Mouse (Mus musculus) lung, postnatal 0 days (tissue): ENCODE data around the gene Ly6g6e. TPM values are rescaled to one million over a fixed set of nuclear protein-coding genes. Genes with fewer than 3 reads are reported as not detected.

ENCODE experiments used
- ATAC-seq: fragments of 200-750 bp; cut with Nextera tagmentation; 2 replicates; pipeline ENCODE4 v1.8.0; 2017; ENCODE audit warnings: moderate library complexity
- DNase-seq: peaks from one replicate; pipeline ENCODE4 v3.0.0-alpha.2; 2016; ENCODE audit warnings: low spot score
- H3K27ac ChIP-seq: fragments of 300-500 bp; sonication (generic); 2 replicates; pipeline ENCODE4 v1.5.1; 2014; ENCODE audit warnings: antibody characterized with exemption, mild to moderate bottlenecking, low read length, mixed read lengths
- H3K27me3 ChIP-seq: fragments of 300-500 bp; sonication (generic); replicated peaks from 2 replicates; pipeline ENCODE4 v1.6.1; 2014; ENCODE audit warnings: low read length, mixed read lengths; ENCODE audit not compliant: insufficient read depth
- H3K36me3 ChIP-seq: fragments of 300-500 bp; sonication (generic); 2 replicates; pipeline ENCODE4 v1.6.1; 2014; ENCODE audit warnings: low read length, mixed read lengths; ENCODE audit not compliant: insufficient read depth
- H3K4me1 ChIP-seq: fragments of 300-500 bp; sonication (generic); 2 replicates; pipeline ENCODE4 v1.6.1; 2014; ENCODE audit warnings: antibody characterized with exemption, low read depth, low read length, mixed read lengths; ENCODE audit not compliant: insufficient read depth
- H3K4me2 ChIP-seq: fragments of 300-500 bp; sonication (generic); replicated peaks from 2 replicates; pipeline ENCODE4 v1.6.1; 2014; ENCODE audit warnings: low read depth, mild to moderate bottlenecking, low read length, moderate library complexity, mixed read lengths
- H3K4me3 ChIP-seq: fragments of 300-500 bp; sonication (generic); 2 replicates; pipeline ENCODE4 v1.5.1; 2014; ENCODE audit warnings: low read depth, low read length
- H3K9ac ChIP-seq: fragments of 300-500 bp; sonication (generic); replicated peaks from 2 replicates; pipeline ENCODE4 v1.6.1; 2014; ENCODE audit warnings: low read depth, mild to moderate bottlenecking
- H3K9me3 ChIP-seq: fragments of 300-500 bp; sonication (generic); 2 replicates; pipeline ENCODE4 v1.6.1; 2016; ENCODE audit warnings: low read length, mixed read lengths
- CTCF ChIP-seq: IDR thresholded peaks from 2 replicates; pipeline ENCODE4 v1.5.1; 2016; ENCODE audit warnings: antibody characterized with exemption, mild to moderate bottlenecking
- EP300 ChIP-seq: IDR thresholded peaks from 2 replicates; pipeline ENCODE4 v1.6.1; 2016; ENCODE audit warnings: antibody characterized with exemption, mild to moderate bottlenecking, control low read depth
- WGBS: fragments of 180-500 bp; shearing (Covaris S2); extraction: QIAGEN DNeasy Blood & Tissue Kit; methylation state at CpG from one replicate; pipeline ENCODE4 v1.1.7; 2014; 5-methylcytosine and 5-hydroxymethylcytosine counted together
- polyA plus RNA-seq: library from polyadenylated mRNA; unstranded; fragments of >200 nt; fragmentation: Nextera tagmentation; extraction: Ambion mirVana; gene quantifications from 2 replicates; pipeline ENCODE4 v1.2.1, GENCODE M21; 2015

The Ly6g6e gene
- polyA plus RNA-seq, 1 experiment from 2014 or later, result 2.8 TPM

GRCm38 (mm10) chr17:35049561-35050016 is 27.1 kb upstream of the Ly6g6e start, which contains the start of gene Clic1:
Clic1 (plus strand) TSS chr17:35049966.
- Histone ChIP-seq H3K27ac (peak within 1 kb of the TSS; percentile 96), H3K36me3 (peaks cover 20% of the 10 kb centered on the region; the same call in 1 of the 2 replicates), H3K4me2 (peak within 1 kb of the TSS; percentile 83), H3K27me3 (no peaks in the 10 kb centered on the region), H3K4me3 (peak within 1 kb of the TSS; percentile 65), H3K4me1 (peaks cover 20% of the 10 kb centered on the region; the same call in 1 of the 2 replicates), H3K9me3 (no peaks in the 10 kb centered on the region), H3K9ac (peak within 1 kb of the TSS; percentile 90)
- peak; percentile 8 for ATAC-seq
- DNase-seq, result peak; percentile 91
- TF ChIP-seq CTCF (peak; percentile 52), EP300 (no peak)
- 2% methylated on average over 11 of the region's 11 CpGs for WGBS

GRCm38 (mm10) chr17:35050126-35050750 is 26.5 kb upstream of the Ly6g6e start:
- TF ChIP-seq EP300 (no peak), CTCF (no peak)
- Histone ChIP-seq H3K27ac (peak overlapping the region; percentile 96), H3K4me1 (peaks cover 13% of the 10 kb centered on the region; the same call in 1 of the 2 replicates), H3K9me3 (no peaks in the 10 kb centered on the region), H3K36me3 (peaks cover 24% of the 10 kb centered on the region; the same call in 1 of the 2 replicates), H3K9ac (peak overlapping the region; percentile 90), H3K4me2 (peak overlapping the region; percentile 83), H3K4me3 (peak overlapping the region; percentile 65), H3K27me3 (no peaks in the 10 kb centered on the region)
- WGBS, result under 1% methylated on average over 25 of the region's 27 CpGs
- ATAC-seq, result peak; percentile 21
- peak; percentile 88 for DNase-seq

- H3K4me1 ChIP-seq, result peaks cover 12% of the 10 kb centered on the region; the same call in 1 of the 2 replicates
- H3K27me3 ChIP-seq, result no peaks in the 10 kb centered on the region
- H3K9me3 ChIP-seq, result no peaks in the 10 kb centered on the region
- peak overlapping the region; percentile 65 for H3K4me3 ChIP-seq
- peak overlapping the region; percentile 83 for H3K4me2 ChIP-seq
- DNase-seq (peak; percentile 96), ATAC-seq (peak; percentile 83)
- H3K27ac ChIP-seq, result peak overlapping the region; percentile 96
- WGBS, result 2% methylated on average over 18 of the region's 21 CpGs
- TF ChIP-seq CTCF (no peak; the same call in 1 of the 2 replicates), EP300 (peak; percentile 81)
- peaks cover 33% of the 10 kb centered on the region; the same call in 1 of the 2 replicates for H3K36me3 ChIP-seq
- peak overlapping the region; percentile 81 for H3K9ac ChIP-seq
These were observed 25.3 kb upstream of the Ly6g6e start for GRCm38 (mm10) chr17:35051156-35052086.

- H3K4me2 ChIP-seq, result peak overlapping the region; percentile 83
- H3K9me3 ChIP-seq, result no peaks in the 10 kb centered on the region
- H3K4me3 ChIP-seq, result 0 out of 2 replicates have a peak overlapping the region, but pooled peaks have one; percentile 14
- no peak for DNase-seq
- H3K36me3 ChIP-seq, result peaks cover 35% of the 10 kb centered on the region; the same call in 1 of the 2 replicates
- 59% methylated on average over 12 of the region's 12 CpGs for WGBS
- peaks cover 10% of the 10 kb centered on the region; the same call in 1 of the 2 replicates for H3K4me1 ChIP-seq
- H3K9ac ChIP-seq, result peak overlapping the region; percentile 21; the same call in 1 of the 2 replicates
- TF ChIP-seq CTCF (no peak), EP300 (no peak)
- ATAC-seq, result no peak
- H3K27me3 ChIP-seq, result no peaks in the 10 kb centered on the region
- H3K27ac ChIP-seq, result peak overlapping the region; percentile 71
These were observed 24.4 kb upstream of the Ly6g6e start for GRCm38 (mm10) chr17:35052271-35052798.

- Histone ChIP-seq H3K36me3 (peaks cover 38% of the 10 kb centered on the region; the same call in 1 of the 2 replicates), H3K27ac (no peak overlapping the region), H3K27me3 (no peaks in the 10 kb centered on the region), H3K9me3 (no peaks in the 10 kb centered on the region), H3K4me2 (no peak overlapping the region), H3K9ac (no peak overlapping the region), H3K4me3 (no peak overlapping the region), H3K4me1 (peaks cover 7% of the 10 kb centered on the region)
- DNase-seq (no peak), ATAC-seq (no peak)
- WGBS, result 87% methylated on average over 7 of the region's 7 CpGs
- no peak for TF ChIP-seq CTCF
- no peak for TF ChIP-seq EP300
These were observed 20.8 kb upstream of the Ly6g6e start for GRCm38 (mm10) chr17:35055691-35056495.
